Mouse (Mus musculus) midbrain, embryonic 14.5 days (tissue): Measurements from ENCODE around the gene Slc25a28. TPM values are rescaled to one million over a fixed set of nuclear protein-coding genes. Genes with fewer than 3 reads are reported as not detected.

Source experiments
- ATAC-seq: fragments of 200-750 bp; cut with Nextera tagmentation; 2 replicates; pipeline ENCODE4 v1.8.0; 2017; ENCODE audit warnings: moderate number of reproducible peaks, moderate library complexity; ENCODE audit not compliant: low FRiP score, low TSS enrichment
- DNase-seq: peaks from one replicate; pipeline ENCODE4 v3.0.0-alpha.2; 2015
- H3K27ac ChIP-seq: fragments of 300-500 bp; sonication (generic); replicated peaks from 2 replicates; pipeline ENCODE4 v1.5.1; 2014; ENCODE audit warnings: mild to moderate bottlenecking, low read depth, low read length, moderate library complexity
- H3K27me3 ChIP-seq: fragments of 300-500 bp; sonication (generic); 2 replicates; pipeline ENCODE4 v1.6.1; 2014; ENCODE audit warnings: low read length, control low read depth, mixed read lengths; ENCODE audit not compliant: control insufficient read depth, insufficient read depth
- H3K36me3 ChIP-seq: fragments of 300-500 bp; sonication (generic); 2 replicates; pipeline ENCODE4 v1.6.1; 2014; ENCODE audit warnings: low read length, control low read depth; ENCODE audit not compliant: control insufficient read depth, insufficient read depth
- H3K4me1 ChIP-seq: fragments of 300-500 bp; sonication (generic); 2 replicates; pipeline ENCODE4 v1.6.1; 2014; ENCODE audit warnings: mild to moderate bottlenecking, antibody characterized with exemption, low read length, control low read depth; ENCODE audit not compliant: control insufficient read depth, insufficient read depth
- H3K4me2 ChIP-seq: fragments of 300-500 bp; sonication (generic); 2 replicates; pipeline ENCODE4 v1.6.1; 2014; ENCODE audit warnings: mild to moderate bottlenecking, low read length, moderate library complexity
- H3K4me3 ChIP-seq: fragments of 300-500 bp; sonication (generic); replicated peaks from 2 replicates; pipeline ENCODE4 v1.5.1; 2014; ENCODE audit warnings: low read depth, low read length
- H3K9ac ChIP-seq: fragments of 300-500 bp; sonication (generic); replicated peaks from 2 replicates; pipeline ENCODE4 v1.6.1; 2014; ENCODE audit warnings: mild to moderate bottlenecking, low read length, moderate library complexity
- H3K9me3 ChIP-seq: fragments of 300-500 bp; sonication (generic); 2 replicates; pipeline ENCODE4 v1.6.1; 2016; ENCODE audit warnings: low read length, control low read depth, mixed read lengths; ENCODE audit not compliant: control insufficient read depth
- WGBS: fragments of 180-500 bp; shearing (Covaris S2); extraction: QIAGEN DNeasy Blood & Tissue Kit; methylation state at CpG from one replicate; pipeline ENCODE4 v1.1.7; 2014; 5-methylcytosine and 5-hydroxymethylcytosine counted together
- polyA plus RNA-seq: library from polyadenylated mRNA; unstranded; fragments of >200 nt; fragmentation: Nextera tagmentation; extraction: Ambion mirVana; gene quantifications from 2 replicates; pipeline ENCODE4 v1.2.1, GENCODE M21; 2014

Gene Slc25a28
- polyA plus RNA-seq, 1 experiment from 2014 or later: 10.8 TPM

- no peak overlapping the region for H3K4me2 ChIP-seq
- DNase-seq (no peak), ATAC-seq (no peak)
- no peak overlapping the region for H3K27ac ChIP-seq
- no peak overlapping the region for H3K9ac ChIP-seq
- H3K4me1 ChIP-seq: peaks cover 10% of the 10 kb centered on the region
- no peaks in the 10 kb centered on the region for H3K9me3 ChIP-seq
- H3K36me3 ChIP-seq: peaks cover 5% of the 10 kb centered on the region
- H3K4me3 ChIP-seq: no peak overlapping the region
- no peaks in the 10 kb centered on the region for H3K27me3 ChIP-seq
- 78% methylated on average over 8 of the region's 8 CpGs for WGBS
These were observed 5.4 kb downstream of the Slc25a28 start for GRCm38 (mm10) chr19:43669136-43669759.

- peak; percentile 23 for DNase-seq
- 68% methylated on average over 4 of the region's 4 CpGs for WGBS
These were observed 7.3 kb downstream of the Slc25a28 start for GRCm38 (mm10) chr19:43667430-43667809.

GRCm38 (mm10) chr19:43666661-43667429 is 7.8 kb downstream of the Slc25a28 start:
- DNase-seq: no peak
- Histone ChIP-seq H3K27ac (no peak overlapping the region), H3K9ac (no peak overlapping the region), H3K4me3 (no peak overlapping the region), H3K4me2 (no peak overlapping the region), H3K36me3 (peaks cover 17% of the 10 kb centered on the region), H3K4me1 (no peaks in the 10 kb centered on the region), H3K27me3 (no peaks in the 10 kb centered on the region), H3K9me3 (no peaks in the 10 kb centered on the region)
- 93% methylated on average over 22 of the region's 22 CpGs for WGBS
- no peak for ATAC-seq

More at GRCm38 (mm10) chr19:43667430-43667809, 7.3 kb downstream of the Slc25a28 start:
- H3K4me2 ChIP-seq: no peak overlapping the region
- no peaks in the 10 kb centered on the region for H3K4me1 ChIP-seq
- ATAC-seq: no peak
- no peaks in the 10 kb centered on the region for H3K27me3 ChIP-seq
- no peaks in the 10 kb centered on the region for H3K9me3 ChIP-seq
- H3K36me3 ChIP-seq: peaks cover 17% of the 10 kb centered on the region
- no peak overlapping the region for H3K9ac ChIP-seq
- no peak overlapping the region for H3K27ac ChIP-seq
- no peak overlapping the region for H3K4me3 ChIP-seq

- Histone ChIP-seq H3K27me3 (no peaks in the 10 kb centered on the region), H3K27ac (no peak overlapping the region), H3K36me3 (peaks cover 17% of the 10 kb centered on the region), H3K4me1 (no peaks in the 10 kb centered on the region), H3K9me3 (no peaks in the 10 kb centered on the region), H3K4me3 (no peak overlapping the region), H3K9ac (no peak overlapping the region), H3K4me2 (no peak overlapping the region)
- ATAC-seq (no peak), DNase-seq (peak; percentile 85)
- 51% methylated on average over 12 of the region's 12 CpGs for WGBS
These were observed 9.1 kb downstream of the Slc25a28 start for GRCm38 (mm10) chr19:43665441-43666048.

GRCm38 (mm10) chr19:43663471-43663870 is 11.2 kb downstream of the Slc25a28 start:
- no peaks in the 10 kb centered on the region for H3K4me1 ChIP-seq
- DNase-seq (no peak), ATAC-seq (no peak)
- H3K27me3 ChIP-seq: no peaks in the 10 kb centered on the region
- H3K36me3 ChIP-seq: peaks cover 15% of the 10 kb centered on the region
- no peaks in the 10 kb centered on the region for H3K9me3 ChIP-seq
- H3K9ac ChIP-seq: no peak overlapping the region
- no peak overlapping the region for H3K4me3 ChIP-seq
- no peak overlapping the region for H3K4me2 ChIP-seq
- no peak overlapping the region for H3K27ac ChIP-seq
- WGBS: 85% methylated on average over 8 of the region's 8 CpGs

GRCm38 (mm10) chr19:43662176-43662967 is 12.3 kb downstream of the Slc25a28 start:
- Histone ChIP-seq H3K9ac (no peak overlapping the region), H3K4me1 (no peaks in the 10 kb centered on the region), H3K36me3 (peaks cover 15% of the 10 kb centered on the region), H3K4me3 (no peak overlapping the region), H3K27me3 (no peaks in the 10 kb centered on the region), H3K9me3 (no peaks in the 10 kb centered on the region), H3K4me2 (0 out of 2 replicates have a peak overlapping the region, but pooled peaks have one; percentile 8), H3K27ac (no peak overlapping the region)
- DNase-seq: peak; percentile 65
- peak; percentile 14; the same call in 1 of the 2 replicates for ATAC-seq
- 34% methylated on average over 19 of the region's 19 CpGs for WGBS

GRCm38 (mm10) chr19:43660774-43661173 is 13.9 kb downstream of the Slc25a28 start:
- Histone ChIP-seq H3K4me2 (no peak overlapping the region), H3K4me3 (no peak overlapping the region), H3K36me3 (peaks cover 15% of the 10 kb centered on the region), H3K9ac (no peak overlapping the region), H3K27me3 (no peaks in the 10 kb centered on the region), H3K4me1 (no peaks in the 10 kb centered on the region), H3K27ac (no peak overlapping the region), H3K9me3 (no peaks in the 10 kb centered on the region)
- DNase-seq (no peak), ATAC-seq (no peak)
- 84% methylated on average over 9 of the region's 9 CpGs for WGBS

GRCm38 (mm10) chr19:43659632-43660031 is 15.0 kb downstream of the Slc25a28 start:
- Histone ChIP-seq H3K9ac (no peak overlapping the region), H3K36me3 (peaks cover 15% of the 10 kb centered on the region), H3K27ac (no peak overlapping the region), H3K4me2 (no peak overlapping the region), H3K27me3 (no peaks in the 10 kb centered on the region), H3K9me3 (no peaks in the 10 kb centered on the region), H3K4me1 (no peaks in the 10 kb centered on the region), H3K4me3 (no peak overlapping the region)
- 90% methylated on average over 6 of the region's 6 CpGs for WGBS
- ATAC-seq (no peak), DNase-seq (no peak)
